Mouse (Mus musculus) adrenal gland, postnatal 14 days (tissue): ENCODE results near the gene Tmc4. TPM values are rescaled to one million over a fixed set of nuclear protein-coding genes. Genes with fewer than 3 reads are reported as not detected.

Experiments used
- DNase-seq: peaks from one replicate; pipeline ENCODE4 v3.0.0; 2021; ENCODE audit warnings: mixed read lengths
- microRNA-seq, 2 experiments: library from miRNA; unstranded; fragments of <30 nt; microRNA quantifications; one replicate each; pipeline ENCODE4 v1.2.0; 2021
- total RNA-seq: library from RNA; stranded (reverse); gene quantifications from 2 replicates; pipeline ENCODE4 v1.2.3, GENCODE M21; 2021

Tmc4 gene
- total RNA-seq, 1 experiment from 2014 or later, result 5.6 TPM

GRCm38 (mm10) chr7:3630478-3630815 lies 46.9 kb downstream of the Tmc4 start:
- no peak for DNase-seq

- DNase-seq, result peak; percentile 93
Measured at GRCm38 (mm10) chr7:3629543-3630477, 47.5 kb downstream of the Tmc4 start, which contains the start of the genes Tfpt and Prpf31. Gene Tfpt, minus strand, starts transcription at chr7:3629929. Gene Prpf31, plus strand, starts transcription at chr7:3629985.

GRCm38 (mm10) chr7:3629030-3629429 lies 48.3 kb downstream of the Tmc4 start:
- DNase-seq, result no peak

- DNase-seq, result peak; percentile 93
Measured at GRCm38 (mm10) chr7:3617242-3617995, 59.9 kb downstream of the Tmc4 start, which contains the start of gene Ndufa3. Gene Ndufa3, plus strand, starts transcription at chr7:3617373.

- DNase-seq, result no peak
Measured at GRCm38 (mm10) chr7:3616389-3617241, 60.7 kb downstream of the Tmc4 start.

- no peak for DNase-seq
Measured at GRCm38 (mm10) chr7:3616057-3616388, 61.3 kb downstream of the Tmc4 start, which contains the start of gene Oscar. Gene Oscar, minus strand, starts transcription at chr7:3616157.

Small RNA genes lying within 50 kb of the gene (microRNA-seq; reads per million reads assigned to microRNA genes)
- gene Mir3572, result 1.3 to 4.9 reads per million in 2 experiments

Other genes starting within 250 kb of the Tmc4 start
- gene Tarm1, start 174.9 kb downstream of the Tmc4 start, total RNA-seq, result 2.8 and 3.4 TPM in 2 replicates
- not detected in 2 replicates for gene Oscar, start 61.4 kb downstream of the Tmc4 start, total RNA-seq
- 975 and 1,034 TPM in 2 replicates for gene Ndufa3, start 60.2 kb downstream of the Tmc4 start, total RNA-seq
- 21.6 and 25.6 TPM in 2 replicates for gene Tfpt, start 47.6 kb downstream of the Tmc4 start, total RNA-seq
- 37.9 and 41.9 TPM in 2 replicates for gene Prpf31, start 47.6 kb downstream of the Tmc4 start, total RNA-seq
- 63.5 and 63.7 TPM in 2 replicates for gene Cnot3, start 32.3 kb downstream of the Tmc4 start, total RNA-seq
- gene Leng1, start 11.7 kb downstream of the Tmc4 start, total RNA-seq, result 14.7 and 15.9 TPM in 2 replicates
- 97.1 and 101 TPM in 2 replicates for gene Tsen34, start 15.3 kb upstream of the Tmc4 start, total RNA-seq
- 51.8 and 55.3 TPM in 2 replicates for gene Mboat7, start 16.0 kb upstream of the Tmc4 start, total RNA-seq
- 962 and 1,107 TPM in 2 replicates for gene Rps9, start 26.4 kb upstream of the Tmc4 start, total RNA-seq
- gene Pirb, start 42.8 kb upstream of the Tmc4 start, total RNA-seq, result 1.9 and 3.8 TPM in 2 replicates
- 0.68 TPM in 1 of 2 replicates, not detected in the other for gene Gm15448, start 148.1 kb upstream of the Tmc4 start, total RNA-seq
- gene Pira2, start 167.5 kb upstream of the Tmc4 start, total RNA-seq, result 1.0 TPM in 1 of 2 replicates, not detected in the other
- gene Gm14548, start 220.6 kb upstream of the Tmc4 start, total RNA-seq, result 0.49 TPM in 1 of 2 replicates, not detected in the other
- 0.33 and 0.60 TPM in 2 replicates for gene Lilra6, start 237.9 kb upstream of the Tmc4 start, total RNA-seq